Mouse (Mus musculus) heart, adult 18-20 months (tissue): ENCODE measurements around the gene Atp8a1. TPM values are rescaled to one million over a fixed set of nuclear protein-coding genes. Genes with fewer than 3 reads are reported as not detected.
"Not testable (repeated sequence)": the region's sequence is repeated elsewhere in the genome, so short reads cannot be mapped to it uniquely, and the experiment has no call there.

Experiments used
- DNase-seq, 2 experiments: peaks; one replicate each; pipeline ENCODE4 v3.0.0; 2021 to 2022; ENCODE audit warnings: mixed read lengths in 1 of 2
- total RNA-seq, 2 experiments: library from RNA; stranded (reverse); gene quantifications; 2 replicates each; pipeline ENCODE4 v1.2.3; 2021

Atp8a1 gene
- total RNA-seq, 2 experiments from 2014 or later, result 26.9 to 30.1 TPM

GRCm38 (mm10) chr5:67826935-67827334 lies 20.3 kb downstream of the Atp8a1 start:
- no peak for DNase-seq

GRCm38 (mm10) chr5:67826278-67826677 lies 21.0 kb downstream of the Atp8a1 start:
- no peak for DNase-seq

DNA sequence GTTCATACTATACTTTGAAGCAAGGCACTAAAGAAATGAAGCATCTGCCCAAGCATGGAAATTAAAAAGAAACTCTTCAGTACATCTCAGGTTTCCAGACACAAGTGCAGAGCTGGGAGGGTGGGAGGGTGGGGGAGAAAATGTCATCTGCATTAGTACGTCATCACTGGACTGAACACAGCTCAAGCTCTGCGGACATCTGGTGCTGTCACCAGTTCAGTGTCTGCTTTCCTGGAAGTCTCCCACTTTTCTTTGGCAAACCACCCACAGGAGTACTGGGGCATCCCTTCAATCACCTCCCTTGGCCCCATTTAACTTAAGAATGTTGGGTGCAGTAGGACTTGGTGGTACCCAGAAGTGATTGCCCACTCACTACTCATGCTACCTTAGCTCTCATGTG lies 22.6 kb downstream of the Atp8a1 start:
- no peak for DNase-seq

DNA sequence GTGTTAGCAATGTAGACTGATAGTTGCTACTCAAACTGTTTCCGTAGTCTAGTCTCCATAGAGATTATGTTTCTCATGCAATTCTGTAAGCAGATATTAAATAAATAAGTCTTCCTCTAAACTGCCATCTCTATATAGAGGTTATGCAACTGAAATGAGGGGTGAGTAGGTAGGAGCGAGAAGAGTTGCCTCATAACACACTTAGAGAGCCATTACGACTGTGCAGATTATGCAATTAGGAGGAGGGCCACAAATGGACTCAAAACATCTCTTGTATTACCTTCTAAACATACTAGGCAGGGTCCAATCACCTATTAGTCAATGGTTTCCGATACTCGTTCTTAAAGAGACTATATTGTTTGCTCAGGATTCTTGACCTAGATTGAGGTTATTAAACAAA lies 23.5 kb downstream of the Atp8a1 start:
- no peak for DNase-seq

DNA sequence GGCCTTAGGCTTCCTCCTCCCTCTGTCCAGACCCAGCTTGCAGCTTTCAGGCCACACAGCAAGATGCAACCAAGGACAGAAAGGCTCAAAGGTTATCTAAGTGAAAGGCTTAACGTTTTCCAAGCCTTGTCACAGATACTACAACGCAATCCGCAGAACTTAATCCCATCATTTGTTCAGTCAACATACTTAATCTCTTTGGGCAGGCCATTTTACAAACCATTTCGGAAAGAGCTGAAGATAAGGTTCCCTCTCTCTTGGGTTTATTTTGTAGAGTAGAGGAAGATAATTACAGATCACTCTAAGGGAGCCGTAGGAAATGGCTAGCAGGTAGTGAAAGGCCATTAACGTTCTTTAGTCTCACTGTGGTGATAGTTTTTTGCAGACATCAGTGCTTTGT lies 24.6 kb downstream of the Atp8a1 start:
- no peak for DNase-seq

DNA sequence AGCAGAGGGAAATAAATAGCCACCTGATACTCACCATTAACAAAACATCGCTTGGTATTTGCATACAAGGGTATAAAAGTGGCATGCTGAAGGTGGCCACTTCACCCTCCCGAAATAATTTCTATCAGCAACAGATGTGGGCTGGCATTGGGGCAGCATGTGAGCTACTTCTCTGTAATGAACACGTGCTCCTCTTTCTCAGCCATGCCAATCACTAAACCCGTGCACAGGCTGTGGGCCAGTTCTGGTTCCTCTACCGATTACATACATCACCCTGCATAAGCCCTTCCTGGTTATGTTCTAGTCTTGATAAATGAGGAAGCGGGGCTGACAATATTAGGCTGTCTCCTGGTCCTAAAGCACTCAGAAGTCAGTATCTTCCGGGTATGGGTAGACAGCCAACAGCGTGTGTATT lies 25.2 kb downstream of the Atp8a1 start:
- peak; percentile 73 to 79 for DNase-seq

DNA sequence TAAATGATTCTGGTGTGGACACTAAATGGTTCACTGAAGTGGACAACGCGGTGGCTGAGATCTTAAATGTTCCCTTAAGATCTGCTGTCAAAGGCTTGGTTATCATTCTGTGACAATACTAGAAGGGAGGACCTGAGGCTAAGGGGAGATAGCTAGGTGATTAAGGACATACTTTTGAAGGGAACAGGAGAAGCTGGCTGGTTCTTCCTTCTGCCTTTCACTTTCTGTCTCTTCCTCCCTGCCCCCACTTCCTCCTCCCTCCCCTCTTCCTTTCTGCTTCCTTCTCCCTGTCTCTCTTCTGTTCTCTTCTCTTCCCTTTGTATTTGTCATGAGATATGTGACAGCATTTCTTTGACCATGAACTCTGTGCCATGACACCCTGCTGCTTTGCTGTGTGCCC lies 26.0 kb downstream of the Atp8a1 start:
- DNase-seq, result no peak

DNA sequence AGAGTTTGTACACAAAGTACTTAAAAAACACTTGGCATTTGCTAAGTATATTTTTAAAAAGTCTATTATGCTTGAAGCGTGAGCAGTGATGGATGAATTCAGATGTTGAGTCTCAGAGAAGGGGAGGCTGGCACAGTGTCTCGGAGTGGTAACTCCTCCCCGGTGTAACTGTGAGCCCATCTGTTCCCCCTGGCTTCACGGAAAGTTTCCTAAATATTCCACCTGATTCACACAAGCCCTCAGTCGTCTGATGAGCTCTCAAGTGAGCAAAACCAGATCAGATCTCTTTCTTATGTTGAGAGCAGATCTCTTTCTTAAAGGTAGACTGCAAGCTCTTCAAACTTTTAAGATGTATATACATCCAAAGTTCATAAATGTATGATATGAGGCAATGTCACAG lies 27.8 kb downstream of the Atp8a1 start:
- no peak for DNase-seq

- peak in 1 of 2 experiments; percentile 29 for DNase-seq
These were observed 31.5 kb downstream of the Atp8a1 start for GRCm38 (mm10) chr5:67815572-67816325.

GRCm38 (mm10) chr5:67815060-67815459 lies 32.2 kb downstream of the Atp8a1 start:
- DNase-seq, result not testable (repeated sequence)

DNA sequence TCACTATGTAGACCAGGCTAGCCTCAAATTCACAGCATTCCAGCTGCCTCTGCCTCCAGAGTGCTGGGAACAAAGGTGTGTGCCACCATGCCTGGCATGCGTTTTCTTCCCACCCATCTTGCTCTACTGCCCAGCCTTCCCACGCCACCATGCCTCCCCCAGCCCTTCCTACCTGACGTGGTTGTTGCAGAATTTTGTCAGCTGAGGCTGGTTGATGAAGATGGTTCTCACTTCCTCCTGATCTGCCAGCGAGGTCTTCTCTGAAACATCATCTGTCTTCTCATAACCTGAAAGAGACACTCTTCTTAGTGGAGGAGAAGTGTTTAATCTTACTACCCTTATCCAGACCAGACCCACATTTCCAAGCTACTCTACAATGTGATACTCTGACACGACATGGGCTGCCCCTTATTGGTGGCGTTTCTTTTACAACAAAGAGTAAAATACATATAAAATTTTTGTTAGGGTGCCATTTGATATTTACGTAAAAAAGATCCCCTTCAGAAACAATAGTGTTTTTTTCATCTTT lies 32.7 kb downstream of the Atp8a1 start:
- no peak for DNase-seq

- DNase-seq, result no peak
These were observed 33.9 kb downstream of the Atp8a1 start for GRCm38 (mm10) chr5:67813334-67813733.

- DNase-seq, result peak in 1 of 2 experiments; percentile 27
These were observed 44.8 kb downstream of the Atp8a1 start for GRCm38 (mm10) chr5:67802174-67803030.

GRCm38 (mm10) chr5:67800801-67801200 lies 46.4 kb downstream of the Atp8a1 start:
- no peak for DNase-seq

DNA sequence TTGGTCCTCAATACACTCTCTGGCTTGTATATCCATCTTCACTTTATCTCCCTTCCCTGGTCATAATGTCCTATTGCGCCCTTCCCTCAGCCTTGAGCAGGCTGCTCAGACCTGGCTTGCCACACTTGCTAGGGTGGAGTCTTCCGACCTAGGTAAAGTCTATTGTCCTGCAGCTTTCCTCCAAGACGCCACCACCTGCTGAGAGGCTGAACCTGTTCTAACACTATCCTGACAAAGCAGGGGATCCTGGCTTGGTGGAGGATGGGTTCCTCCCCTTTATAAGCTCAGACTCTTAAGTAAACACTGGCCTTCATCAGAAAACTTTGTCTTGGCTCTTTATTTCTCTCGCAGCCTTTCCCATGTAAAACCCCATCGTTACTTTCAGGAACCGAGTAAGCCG lies 47.4 kb downstream of the Atp8a1 start:
- no peak for DNase-seq

- peak in 1 of 2 experiments; percentile 23 for DNase-seq
These were observed 48.9 kb downstream of the Atp8a1 start for GRCm38 (mm10) chr5:67798348-67798747.

DNA sequence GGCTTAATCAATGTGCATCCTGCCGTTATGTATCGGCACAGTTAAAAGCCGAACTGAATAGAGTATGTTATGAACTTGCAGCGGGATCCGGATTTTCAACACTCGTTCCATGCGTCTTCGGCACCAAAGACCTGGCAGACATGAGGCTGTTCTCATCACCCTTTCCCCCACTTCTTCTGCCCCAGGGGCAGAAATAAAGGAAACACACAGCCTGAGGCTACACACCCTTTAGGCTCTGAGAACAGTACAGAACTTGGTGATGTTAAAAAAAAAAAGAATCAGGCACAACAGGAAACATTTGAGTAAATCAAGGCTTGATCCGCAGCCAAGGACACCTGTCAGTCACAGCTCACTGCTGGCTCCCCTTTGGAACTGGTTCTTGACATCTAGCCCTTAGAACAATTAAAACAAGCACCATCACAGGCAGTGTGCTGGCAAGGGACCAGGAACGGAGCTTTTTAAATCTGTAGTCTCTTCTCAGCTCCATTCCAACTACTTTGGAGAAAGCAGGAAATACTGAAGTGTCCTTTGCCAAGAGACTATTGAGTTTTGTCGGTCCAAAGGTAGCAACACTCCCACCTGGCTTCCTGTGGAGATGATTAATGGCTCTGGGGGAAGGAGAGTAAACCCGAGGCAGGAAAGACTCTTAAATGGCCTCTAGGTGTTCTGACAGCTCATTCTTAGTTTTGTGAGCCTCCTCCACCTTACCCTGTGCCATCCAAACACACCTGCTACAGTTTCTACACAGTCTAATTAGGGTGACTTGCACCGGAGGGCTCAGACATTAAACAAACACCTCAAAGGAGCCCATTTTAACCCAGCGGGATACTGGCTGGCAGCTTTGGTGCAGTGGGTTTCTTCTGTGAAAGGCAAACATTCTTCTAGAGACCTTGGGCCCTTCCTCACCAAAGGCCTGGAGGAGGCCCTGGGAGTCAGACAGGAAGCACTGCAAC lies 50.0 kb downstream of the Atp8a1 start:
- DNase-seq, result peak; percentile 60 to 75

DNA sequence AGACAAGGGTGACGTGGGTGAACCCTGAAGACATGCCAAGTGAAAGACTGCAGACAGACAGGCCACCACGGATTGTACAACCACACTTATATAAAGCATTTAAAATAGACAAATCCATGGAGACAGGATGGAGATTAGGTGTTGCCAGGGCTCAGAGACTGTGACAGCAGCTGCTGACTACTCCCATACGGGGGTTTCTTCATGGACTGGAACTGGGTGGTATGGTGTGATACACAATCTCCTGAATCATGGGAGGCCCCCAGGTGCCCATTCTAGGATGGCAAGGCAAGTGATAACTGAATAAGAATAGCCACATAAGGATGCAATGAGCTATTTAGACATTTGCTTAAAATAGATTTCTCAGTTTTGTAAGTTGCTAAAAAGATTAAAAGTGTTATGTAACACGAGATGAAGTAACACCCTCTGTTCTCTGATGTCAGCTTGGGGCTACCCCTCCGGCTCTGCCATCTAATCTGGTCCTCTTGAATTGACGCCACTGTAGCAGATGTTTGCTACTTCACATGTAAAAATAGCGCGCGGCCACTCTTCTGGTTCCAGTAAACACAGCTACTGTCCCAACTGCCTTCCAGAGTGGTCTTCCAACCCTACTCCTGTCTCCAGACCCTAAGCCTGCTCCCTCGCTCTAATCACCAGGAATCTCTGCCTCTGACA lies 53.0 kb downstream of the Atp8a1 start:
- peak; percentile 51 to 53 for DNase-seq

- no peak for DNase-seq
These were observed 64.5 kb downstream of the Atp8a1 start for GRCm38 (mm10) chr5:67782775-67783174.

DNA sequence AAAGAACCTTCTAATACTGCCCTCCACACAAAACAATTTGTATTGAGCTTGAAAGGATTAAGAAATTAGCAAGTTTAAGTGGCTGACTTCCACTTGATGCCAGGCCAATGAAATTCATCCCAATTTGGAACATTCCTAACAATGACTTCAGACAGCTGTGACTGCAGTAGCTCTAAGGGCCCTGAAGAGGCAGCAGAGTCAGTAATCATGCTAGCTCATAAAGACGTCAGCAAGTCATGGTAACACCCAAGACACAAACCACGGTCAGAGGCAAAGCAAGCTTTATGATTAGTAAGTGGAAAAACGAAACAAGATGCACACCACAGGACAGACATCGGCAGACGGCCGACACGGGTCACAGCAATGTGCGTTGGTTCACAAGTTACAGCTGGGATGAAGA lies 69.2 kb downstream of the Atp8a1 start:
- DNase-seq, result peak; percentile 65 to 67

- DNase-seq, result no peak
These were observed 73.0 kb downstream of the Atp8a1 start for GRCm38 (mm10) chr5:67774186-67774585.
